Mouse (Mus musculus) kidney, adult 18-20 months (tissue): ENCODE measurements at regions not wholly inside any gene's neighbourhood (a gene's known extent, or its start where the extent isn't known, plus 50 kb on each side); places are given as distances from the start of the nearest gene placed in this dataset.

Experiments
- DNase-seq: peaks from one replicate; pipeline ENCODE4 v3.0.0; 2021

GRCm38 (mm10) chr7:124676854-124677515, 694.3 kb downstream of the Hs3st4 start:
- DNase-seq = no peak

- no peak for DNase-seq
Observed at GRCm38 (mm10) chr7:124680561-124680960, 697.9 kb downstream of the Hs3st4 start.

- DNase-seq = no peak
Observed at GRCm38 (mm10) chr7:124681212-124681611, 698.5 kb downstream of the Hs3st4 start.

GRCm38 (mm10) chr7:124681820-124682219, 699.2 kb downstream of the Hs3st4 start:
- no peak for DNase-seq

- DNase-seq = peak; percentile 31
Observed at GRCm38 (mm10) chr7:124685424-124685823, 702.8 kb downstream of the Hs3st4 start.

GRCm38 (mm10) chr7:124704163-124704824, 721.6 kb downstream of the Hs3st4 start:
- DNase-seq = no peak

GRCm38 (mm10) chr7:124707143-124707542, 724.5 kb downstream of the Hs3st4 start:
- DNase-seq = no peak

- DNase-seq = no peak
Observed at GRCm38 (mm10) chr7:124708771-124709485, 726.3 kb downstream of the Hs3st4 start.

- no peak for DNase-seq
Observed at GRCm38 (mm10) chr7:124720927-124721326, 723.5 kb upstream of the Kdm8 start.

- DNase-seq = no peak
Observed at GRCm38 (mm10) chr7:124742086-124742485, 702.4 kb upstream of the Kdm8 start.

GRCm38 (mm10) chr7:124746321-124746720, 698.2 kb upstream of the Kdm8 start:
- DNase-seq = no peak

GRCm38 (mm10) chr7:124748396-124748795, 696.1 kb upstream of the Kdm8 start:
- no peak for DNase-seq

GRCm38 (mm10) chr7:124759084-124759483, 685.4 kb upstream of the Kdm8 start:
- no peak for DNase-seq

GRCm38 (mm10) chr7:124777822-124778221, 666.7 kb upstream of the Kdm8 start:
- DNase-seq = no peak

- DNase-seq = peak; percentile 8
Observed at GRCm38 (mm10) chr7:124782816-124783215, 661.7 kb upstream of the Kdm8 start.

- no peak for DNase-seq
Observed at GRCm38 (mm10) chr7:124784995-124785394, 659.5 kb upstream of the Kdm8 start.

- DNase-seq = no peak
Observed at GRCm38 (mm10) chr7:124785896-124786295, 658.6 kb upstream of the Kdm8 start.

GRCm38 (mm10) chr7:124788781-124789180, 655.7 kb upstream of the Kdm8 start:
- DNase-seq = no peak

- no peak for DNase-seq
Observed at GRCm38 (mm10) chr7:124803101-124803500, 641.4 kb upstream of the Kdm8 start.

GRCm38 (mm10) chr7:124834692-124835091, 609.8 kb upstream of the Kdm8 start:
- DNase-seq = no peak

GRCm38 (mm10) chr7:124836531-124836930, 607.9 kb upstream of the Kdm8 start:
- no peak for DNase-seq

- DNase-seq = no peak
Observed at GRCm38 (mm10) chr7:124855056-124855455, 589.4 kb upstream of the Kdm8 start.

GRCm38 (mm10) chr7:124857106-124857505, 587.4 kb upstream of the Kdm8 start:
- no peak for DNase-seq

- DNase-seq = no peak
Observed at GRCm38 (mm10) chr7:124861397-124861796, 583.1 kb upstream of the Kdm8 start.
